Mouse (Mus musculus) forebrain, embryonic 16.5 days (tissue): ENCODE measurements around the gene B3galt2. TPM values are rescaled to one million over a fixed set of nuclear protein-coding genes. Genes with fewer than 3 reads are reported as not detected.

Experiments used
- ATAC-seq: fragments of 200-750 bp; cut with Nextera tagmentation; 2 replicates; pipeline ENCODE4 v1.8.0; 2017; ENCODE audit warnings: mild to moderate bottlenecking, moderate library complexity
- H3K27ac ChIP-seq: fragments of 300-500 bp; sonication (generic); 2 replicates; pipeline ENCODE4 v1.5.1; 2014; ENCODE audit warnings: low read length, control low read depth
- H3K27me3 ChIP-seq: fragments of 300-500 bp; sonication (generic); replicated peaks from 2 replicates; pipeline ENCODE4 v1.6.1; 2014; ENCODE audit warnings: low read length; ENCODE audit not compliant: control insufficient read depth, insufficient read depth
- H3K36me3 ChIP-seq: fragments of 300-500 bp; sonication (generic); 2 replicates; pipeline ENCODE4 v1.6.1; 2014; ENCODE audit not compliant: control insufficient read depth, insufficient read depth
- H3K4me1 ChIP-seq: fragments of 300-500 bp; sonication (generic); replicated peaks from 2 replicates; pipeline ENCODE4 v1.6.1; 2014; ENCODE audit warnings: low read length; ENCODE audit not compliant: control insufficient read depth, insufficient read depth
- H3K4me2 ChIP-seq: fragments of 300-500 bp; sonication (generic); 2 replicates; pipeline ENCODE4 v1.6.1; 2014; ENCODE audit warnings: mild to moderate bottlenecking, low read length, control low read depth
- H3K4me3 ChIP-seq: fragments of 300-500 bp; sonication (generic); replicated peaks from 2 replicates; pipeline ENCODE4 v1.5.1; 2014; ENCODE audit warnings: mild to moderate bottlenecking, low read length, control low read depth
- H3K9ac ChIP-seq: fragments of 300-500 bp; sonication (generic); replicated peaks from 2 replicates; pipeline ENCODE4 v1.6.1; 2014; ENCODE audit warnings: low read depth, low read length, control low read depth
- H3K9me3 ChIP-seq: fragments of 300-500 bp; sonication (generic); 2 replicates; pipeline ENCODE4 v1.6.1; 2016; ENCODE audit warnings: low read length; ENCODE audit not compliant: control insufficient read depth
- WGBS: fragments of 180-500 bp; shearing (Covaris S2); extraction: QIAGEN DNeasy Blood & Tissue Kit; methylation state at CpG from one replicate; pipeline ENCODE4 v1.1.7; 2014; 5-methylcytosine and 5-hydroxymethylcytosine counted together
- polyA plus RNA-seq: library from polyadenylated mRNA; unstranded; fragments of >200 nt; fragmentation: Nextera tagmentation; extraction: Ambion mirVana; gene quantifications from 2 replicates; pipeline ENCODE4 v1.2.1, GENCODE M21; 2015

The B3galt2 gene
- polyA plus RNA-seq = 11.1 and 12.8 TPM in 2 replicates

- WGBS = 10% methylated on average over 15 of the region's 15 CpGs
- H3K4me1 ChIP-seq = peaks cover 3% of the 10 kb centered on the region
- peak within 1 kb of the TSS; percentile 59 for H3K9ac ChIP-seq
- H3K9me3 ChIP-seq = no peaks in the 10 kb centered on the region
- peak; percentile 94 for ATAC-seq
- H3K4me3 ChIP-seq = peak within 1 kb of the TSS; percentile 48
- peak within 1 kb of the TSS; percentile 95 for H3K27ac ChIP-seq
- H3K4me2 ChIP-seq = peak within 1 kb of the TSS; percentile 44
- no peaks in the 10 kb centered on the region for H3K36me3 ChIP-seq
- no peaks in the 10 kb centered on the region for H3K27me3 ChIP-seq
Measured at GRCm38 (mm10) chr1:143640650-143641407, at the start of gene B3galt2. B3galt2 (plus strand) TSS chr1:143640664.

GRCm38 (mm10) chr1:143596864-143597263 lies 43.6 kb upstream of the B3galt2 start:
- Histone ChIP-seq H3K4me3 (no peak overlapping the region), H3K4me2 (no peak overlapping the region), H3K27ac (no peak overlapping the region), H3K9me3 (no peaks in the 10 kb centered on the region), H3K27me3 (no peaks in the 10 kb centered on the region), H3K36me3 (no peaks in the 10 kb centered on the region), H3K9ac (no peak overlapping the region), H3K4me1 (no peaks in the 10 kb centered on the region)
- no peak for ATAC-seq
- 90% methylated on average over 2 of the region's 2 CpGs for WGBS

GRCm38 (mm10) chr1:143608911-143609310 lies 31.6 kb upstream of the B3galt2 start:
- Histone ChIP-seq H3K4me2 (no peak overlapping the region), H3K27ac (no peak overlapping the region), H3K9me3 (no peaks in the 10 kb centered on the region), H3K4me1 (no peaks in the 10 kb centered on the region), H3K27me3 (no peaks in the 10 kb centered on the region), H3K4me3 (no peak overlapping the region), H3K9ac (no peak overlapping the region), H3K36me3 (peaks cover 6% of the 10 kb centered on the region; the same call in 1 of the 2 replicates)
- no peak for ATAC-seq
- WGBS = 94% methylated on average over 2 of the region's 2 CpGs

- H3K9me3 ChIP-seq = no peaks in the 10 kb centered on the region
- H3K27ac ChIP-seq = no peak overlapping the region
- no peaks in the 10 kb centered on the region for H3K4me1 ChIP-seq
- ATAC-seq = no peak
- H3K4me3 ChIP-seq = no peak overlapping the region
- H3K27me3 ChIP-seq = no peaks in the 10 kb centered on the region
- peaks cover 10% of the 10 kb centered on the region; the same call in 1 of the 2 replicates for H3K36me3 ChIP-seq
- WGBS = 94% methylated on average over 2 of the region's 2 CpGs
- no peak overlapping the region for H3K9ac ChIP-seq
- H3K4me2 ChIP-seq = no peak overlapping the region
Measured at GRCm38 (mm10) chr1:143612901-143613300, 27.6 kb upstream of the B3galt2 start.

GRCm38 (mm10) chr1:143619760-143620159 lies 20.7 kb upstream of the B3galt2 start:
- ATAC-seq = peak; percentile 52; the same call in 1 of the 2 replicates
- Histone ChIP-seq H3K4me1 (no peaks in the 10 kb centered on the region; the same call in 1 of the 2 replicates), H3K27me3 (no peaks in the 10 kb centered on the region), H3K27ac (no peak overlapping the region), H3K36me3 (peaks cover 4% of the 10 kb centered on the region; the same call in 1 of the 2 replicates), H3K9me3 (no peaks in the 10 kb centered on the region), H3K4me3 (no peak overlapping the region), H3K9ac (no peak overlapping the region), H3K4me2 (no peak overlapping the region)
- WGBS = 2% methylated on average over 2 of the region's 2 CpGs

DNA sequence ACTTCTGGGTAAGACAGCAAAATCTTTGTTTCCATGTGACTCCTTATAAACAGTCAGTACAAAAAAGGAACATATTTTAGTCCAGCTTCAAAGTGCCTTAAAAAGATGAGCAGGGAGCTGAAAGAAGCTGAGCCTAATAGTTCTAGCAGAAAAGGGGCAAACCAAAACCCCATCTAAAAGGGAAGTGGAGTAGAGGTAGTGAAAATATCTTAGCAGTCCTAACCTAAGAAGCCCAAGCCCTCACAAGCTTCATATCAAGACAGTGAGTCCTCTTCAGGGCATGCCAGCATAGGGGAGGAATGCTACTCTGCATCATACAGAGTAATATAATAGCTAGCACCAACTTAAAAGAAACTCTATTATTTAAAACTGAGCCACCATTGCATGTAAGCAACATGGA lies 18.5 kb upstream of the B3galt2 start:
- Histone ChIP-seq H3K27me3 (no peaks in the 10 kb centered on the region), H3K9ac (no peak overlapping the region), H3K4me1 (no peaks in the 10 kb centered on the region; the same call in 1 of the 2 replicates), H3K9me3 (no peaks in the 10 kb centered on the region), H3K4me2 (no peak overlapping the region), H3K36me3 (peaks cover 2% of the 10 kb centered on the region), H3K27ac (no peak overlapping the region), H3K4me3 (no peak overlapping the region)
- no peak for ATAC-seq

DNA sequence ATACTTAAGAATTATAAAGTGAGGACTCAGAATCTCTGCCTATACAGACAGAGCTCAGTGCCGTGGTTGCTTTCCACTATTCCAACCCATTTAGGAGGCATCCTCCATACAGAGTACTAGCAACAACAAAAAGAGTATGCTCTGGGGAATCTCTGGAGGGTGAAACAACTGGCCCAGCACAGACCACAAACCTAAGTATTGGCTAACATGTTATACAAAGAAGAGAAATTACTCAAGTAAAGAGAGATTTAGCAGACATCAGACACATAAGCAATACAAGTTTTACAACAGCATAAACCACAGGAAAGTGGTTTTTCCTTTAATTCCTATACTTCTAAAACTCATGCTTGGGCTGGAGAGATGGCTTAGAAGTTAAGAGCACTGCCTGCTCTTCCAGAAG lies 17.8 kb upstream of the B3galt2 start:
- Histone ChIP-seq H3K4me3 (no peak overlapping the region), H3K36me3 (peaks cover 2% of the 10 kb centered on the region), H3K9ac (no peak overlapping the region), H3K9me3 (no peaks in the 10 kb centered on the region), H3K4me2 (no peak overlapping the region), H3K4me1 (no peaks in the 10 kb centered on the region; the same call in 1 of the 2 replicates), H3K27ac (no peak overlapping the region), H3K27me3 (no peaks in the 10 kb centered on the region)
- ATAC-seq = no peak
- WGBS = 97% methylated on average over 1 of the region's 1 CpGs

DNA sequence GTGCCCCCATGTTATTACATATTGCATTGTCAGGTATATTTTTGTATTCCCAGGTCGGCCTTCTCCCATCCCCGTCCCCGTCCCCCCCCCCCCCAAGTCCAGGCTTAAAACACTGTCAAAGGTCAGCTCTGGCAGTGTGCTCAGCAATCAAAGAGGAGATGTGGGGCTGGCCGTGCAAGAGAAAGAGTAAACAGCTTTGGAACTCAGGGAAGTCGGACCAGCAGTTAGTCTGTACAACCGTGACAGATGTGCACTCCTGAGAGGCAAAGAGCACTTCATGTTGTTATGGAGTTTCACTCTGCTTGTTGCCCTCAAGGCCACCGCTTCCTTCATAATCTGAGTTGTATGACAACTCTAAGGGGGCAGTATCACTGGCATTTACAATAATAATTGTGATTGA lies 9.1 kb upstream of the B3galt2 start:
- Histone ChIP-seq H3K4me1 (no peaks in the 10 kb centered on the region), H3K4me3 (no peak overlapping the region), H3K9ac (no peak overlapping the region), H3K27me3 (no peaks in the 10 kb centered on the region), H3K27ac (no peak overlapping the region), H3K9me3 (no peaks in the 10 kb centered on the region), H3K4me2 (no peak overlapping the region), H3K36me3 (no peaks in the 10 kb centered on the region)
- 75% methylated on average over 7 of the region's 7 CpGs for WGBS
- no peak for ATAC-seq

DNA sequence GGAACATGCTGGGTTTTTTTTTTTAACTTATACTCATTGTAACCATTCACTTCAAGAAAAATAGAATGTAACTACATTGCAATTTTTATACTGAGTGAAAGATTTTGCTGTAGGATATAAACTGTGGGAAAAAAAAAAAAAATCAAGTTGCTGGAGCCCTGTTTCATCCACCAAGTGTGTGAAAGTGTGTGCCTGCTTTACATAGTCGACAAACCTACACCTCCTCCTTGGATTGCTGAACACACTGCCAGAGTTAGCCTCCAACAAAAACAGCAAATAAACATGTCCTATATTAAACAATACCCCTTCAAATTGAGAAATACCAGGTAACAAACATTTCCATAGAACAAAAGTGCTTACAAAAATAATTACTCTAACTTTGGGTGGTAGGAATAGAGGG lies 8.1 kb upstream of the B3galt2 start:
- Histone ChIP-seq H3K27ac (no peak overlapping the region), H3K9ac (no peak overlapping the region), H3K36me3 (no peaks in the 10 kb centered on the region), H3K4me1 (no peaks in the 10 kb centered on the region), H3K4me2 (no peak overlapping the region), H3K9me3 (no peaks in the 10 kb centered on the region), H3K4me3 (no peak overlapping the region), H3K27me3 (no peaks in the 10 kb centered on the region)
- ATAC-seq = no peak
- 76% methylated on average over 1 of the region's 1 CpGs for WGBS
